Mouse (Mus musculus) kidney, embryonic 14.5 days (tissue): ENCODE data around the gene Traf3ip1. TPM values are rescaled to one million over a fixed set of nuclear protein-coding genes. Genes with fewer than 3 reads are reported as not detected.

ENCODE experiments used
- ATAC-seq: fragments of 200-750 bp; cut with Nextera tagmentation; 2 replicates; pipeline ENCODE4 v1.8.0; 2017; ENCODE audit warnings: moderate number of reproducible peaks, mild to moderate bottlenecking, moderate TSS enrichment, moderate library complexity; ENCODE audit not compliant: low FRiP score, low TSS enrichment
- H3K27ac ChIP-seq: fragments of 300-500 bp; sonication (generic); 2 replicates; pipeline ENCODE4 v1.5.1; 2014; ENCODE audit warnings: low read depth, mild to moderate bottlenecking, low read length, moderate library complexity, mixed read lengths
- H3K27me3 ChIP-seq: fragments of 300-500 bp; sonication (generic); 2 replicates; pipeline ENCODE4 v1.6.1; 2014; ENCODE audit warnings: mild to moderate bottlenecking, low read length; ENCODE audit not compliant: control insufficient read depth, insufficient read depth
- H3K36me3 ChIP-seq: fragments of 300-500 bp; sonication (generic); 2 replicates; pipeline ENCODE4 v1.6.1; 2014; ENCODE audit warnings: low read length, mixed read lengths; ENCODE audit not compliant: control insufficient read depth, insufficient read depth
- H3K4me1 ChIP-seq: fragments of 300-500 bp; sonication (generic); 2 replicates; pipeline ENCODE4 v1.6.1; 2014; ENCODE audit warnings: low read length, mixed read lengths; ENCODE audit not compliant: control insufficient read depth, insufficient read depth
- H3K4me2 ChIP-seq: fragments of 300-500 bp; sonication (generic); replicated peaks from 2 replicates; pipeline ENCODE4 v1.6.1; 2014; ENCODE audit warnings: low read depth, mild to moderate bottlenecking, low read length
- H3K4me3 ChIP-seq: fragments of 300-500 bp; sonication (generic); 2 replicates; pipeline ENCODE4 v1.5.1; 2014; ENCODE audit warnings: mild to moderate bottlenecking, low read length
- H3K9ac ChIP-seq: fragments of 300-500 bp; sonication (generic); 2 replicates; pipeline ENCODE4 v1.6.1; 2014; ENCODE audit warnings: low read depth, mild to moderate bottlenecking, low read length, moderate library complexity
- H3K9me3 ChIP-seq: fragments of 300-500 bp; sonication (generic); 2 replicates; pipeline ENCODE4 v1.6.1; 2016; ENCODE audit warnings: low read length; ENCODE audit not compliant: control insufficient read depth
- WGBS: fragments of 180-500 bp; shearing (Covaris S2); extraction: QIAGEN DNeasy Blood & Tissue Kit; methylation state at CpG from one replicate; pipeline ENCODE4 v1.1.7; 2014; 5-methylcytosine and 5-hydroxymethylcytosine counted together
- polyA plus RNA-seq: library from polyadenylated mRNA; unstranded; fragments of >200 nt; fragmentation: Nextera tagmentation; extraction: Ambion mirVana; gene quantifications from 2 replicates; pipeline ENCODE4 v1.2.1, GENCODE M21; 2014

The Traf3ip1 gene
- polyA plus RNA-seq, 1 experiment from 2014 or later: 7.6 TPM

- Histone ChIP-seq H3K9me3 (no peaks in the 10 kb centered on the region), H3K4me2 (no peak overlapping the region), H3K27ac (no peak overlapping the region), H3K36me3 (no peaks in the 10 kb centered on the region), H3K27me3 (no peaks in the 10 kb centered on the region), H3K4me3 (no peak overlapping the region), H3K4me1 (no peaks in the 10 kb centered on the region), H3K9ac (no peak overlapping the region)
- 91% methylated on average over 2 of the region's 2 CpGs for WGBS
- no peak for ATAC-seq
Observed at GRCm38 (mm10) chr1:91567269-91567668, 72.8 kb downstream of the Traf3ip1 start.

- no peak overlapping the region for H3K4me2 ChIP-seq
- no peaks in the 10 kb centered on the region for H3K4me1 ChIP-seq
- H3K4me3 ChIP-seq: no peak overlapping the region
- no peaks in the 10 kb centered on the region for H3K27me3 ChIP-seq
- H3K27ac ChIP-seq: no peak overlapping the region
- ATAC-seq: no peak
- H3K36me3 ChIP-seq: no peaks in the 10 kb centered on the region
- H3K9me3 ChIP-seq: no peaks in the 10 kb centered on the region
- H3K9ac ChIP-seq: no peak overlapping the region
- 84% methylated on average over 10 of the region's 10 CpGs for WGBS
Observed at GRCm38 (mm10) chr1:91572458-91572857, 78.0 kb downstream of the Traf3ip1 start.

- no peak for ATAC-seq
- Histone ChIP-seq H3K27ac (no peak overlapping the region), H3K4me1 (0 out of 2 replicates have a peak, but pooled peaks cover 3% of the 10 kb centered on the region), H3K4me3 (no peak overlapping the region), H3K27me3 (no peaks in the 10 kb centered on the region), H3K9me3 (no peaks in the 10 kb centered on the region), H3K9ac (no peak overlapping the region), H3K4me2 (no peak overlapping the region), H3K36me3 (no peaks in the 10 kb centered on the region)
- 74% methylated on average over 3 of the region's 3 CpGs for WGBS
Observed at GRCm38 (mm10) chr1:91574208-91574607, 79.8 kb downstream of the Traf3ip1 start.

DNA sequence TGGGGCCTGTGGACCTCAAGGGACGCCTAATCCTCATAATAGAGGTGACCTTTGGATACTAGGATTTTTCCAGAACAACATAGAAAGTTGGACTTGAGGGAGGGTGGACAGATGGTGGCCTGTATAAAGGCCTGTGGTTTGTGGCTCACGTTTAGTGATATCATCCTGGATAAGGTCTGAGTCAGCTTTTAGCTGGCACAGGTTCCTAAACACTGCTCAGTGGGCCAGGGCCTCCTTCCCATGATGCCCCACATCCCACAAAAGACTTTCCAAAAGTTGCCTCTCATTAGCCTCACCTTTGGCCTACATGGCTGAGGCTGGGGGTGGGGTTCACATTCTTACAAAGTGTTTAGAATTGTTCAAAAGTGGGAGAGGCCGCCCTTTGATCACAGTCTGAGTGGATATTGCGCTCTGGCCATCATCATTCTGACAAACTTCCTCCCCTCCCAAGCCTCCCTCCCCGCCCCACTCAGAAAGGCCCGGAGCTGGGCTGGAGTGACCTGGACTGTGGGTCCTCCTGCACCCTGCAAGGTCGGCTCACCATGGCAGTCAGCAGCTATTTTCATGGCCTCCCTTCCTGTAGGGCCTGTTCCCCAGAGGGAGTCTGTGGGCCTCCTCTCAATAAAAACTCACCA lies 83.6 kb downstream of the Traf3ip1 start:
- Histone ChIP-seq H3K9me3 (no peaks in the 10 kb centered on the region), H3K27ac (0 out of 2 replicates have a peak overlapping the region, but pooled peaks have one; percentile 55), H3K36me3 (no peaks in the 10 kb centered on the region), H3K4me1 (0 out of 2 replicates have a peak, but pooled peaks cover 3% of the 10 kb centered on the region), H3K4me2 (no peak overlapping the region), H3K9ac (no peak overlapping the region), H3K27me3 (no peaks in the 10 kb centered on the region), H3K4me3 (no peak overlapping the region)
- 56% methylated on average over 7 of the region's 7 CpGs for WGBS
- peak; percentile 47; the same call in 1 of the 2 replicates for ATAC-seq

Other genes with a start within 250 kb of the Traf3ip1 start
- 72.4 and 80.5 TPM in 2 replicates for gene Ube2f, start 244.3 kb upstream of the Traf3ip1 start, polyA plus RNA-seq
- gene Scly, start 196.3 kb upstream of the Traf3ip1 start, polyA plus RNA-seq: 11.4 and 15.3 TPM in 2 replicates
- gene Espnl, start 172.6 kb upstream of the Traf3ip1 start, polyA plus RNA-seq: 0.03 TPM in 1 of 2 replicates, not detected in the other
- 0.07 TPM in 1 of 2 replicates, not detected in the other for gene Klhl30, start 143.6 kb upstream of the Traf3ip1 start, polyA plus RNA-seq
- 2.3 and 2.5 TPM in 2 replicates for gene Erfe, start 128.2 kb upstream of the Traf3ip1 start, polyA plus RNA-seq
- gene Ilkap, start 95.8 kb upstream of the Traf3ip1 start, polyA plus RNA-seq: 130 and 136 TPM in 2 replicates
- 61.1 and 65.8 TPM in 2 replicates for gene Hes6, start 80.6 kb upstream of the Traf3ip1 start, polyA plus RNA-seq
- gene Per2, start 35.3 kb upstream of the Traf3ip1 start, polyA plus RNA-seq: 2.5 and 3.6 TPM in 2 replicates
- gene Asb1, start 45.9 kb downstream of the Traf3ip1 start, polyA plus RNA-seq: 2.4 and 5.9 TPM in 2 replicates